Mouse (Mus musculus) neutrophil, adult 5-6 weeks (primary cell): ENCODE measurements around the gene Cyp2u1. TPM values are rescaled to one million over a fixed set of nuclear protein-coding genes. Genes with fewer than 3 reads are reported as not detected.

Experiments
- ATAC-seq: fragments of 151-379, 151-347 bp; 2 replicates; pipeline ENCODE4 v1.8.0; 2017; ENCODE audit warnings: mild to moderate bottlenecking, moderate TSS enrichment; ENCODE audit not compliant: insufficient number of reproducible peaks, poor library complexity, low FRiP score, severe bottlenecking; ENCODE audit errors: extremely low read depth
- total RNA-seq: library from RNA; stranded (forward); fragments of 200-1000 nt; gene quantifications from 2 replicates; pipeline ENCODE4 v1.2.3, GENCODE M21; 2017

Gene Cyp2u1
- total RNA-seq, 1 experiment from 2014 or later: not detected

DNA sequence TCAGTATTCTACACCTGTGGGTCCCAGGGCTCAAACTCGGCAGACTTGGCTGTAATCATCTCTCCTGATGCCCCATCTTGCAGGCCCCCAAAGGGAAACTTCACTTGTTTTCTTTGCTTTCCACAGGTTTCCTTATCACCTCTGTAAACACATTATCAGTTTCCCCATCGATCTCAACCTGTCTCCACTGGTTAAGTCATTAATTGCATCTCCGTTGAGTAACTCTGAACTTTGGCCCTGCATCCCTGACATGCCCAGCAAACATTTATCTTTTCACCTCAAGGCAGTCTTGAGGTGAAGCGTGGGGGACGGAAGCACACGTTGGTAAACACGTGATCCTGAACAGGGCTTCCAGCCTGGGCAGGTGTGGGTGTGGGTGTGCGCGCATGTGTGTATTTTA, 9.3 kb upstream of the Cyp2u1 start:
- no peak for ATAC-seq

DNA sequence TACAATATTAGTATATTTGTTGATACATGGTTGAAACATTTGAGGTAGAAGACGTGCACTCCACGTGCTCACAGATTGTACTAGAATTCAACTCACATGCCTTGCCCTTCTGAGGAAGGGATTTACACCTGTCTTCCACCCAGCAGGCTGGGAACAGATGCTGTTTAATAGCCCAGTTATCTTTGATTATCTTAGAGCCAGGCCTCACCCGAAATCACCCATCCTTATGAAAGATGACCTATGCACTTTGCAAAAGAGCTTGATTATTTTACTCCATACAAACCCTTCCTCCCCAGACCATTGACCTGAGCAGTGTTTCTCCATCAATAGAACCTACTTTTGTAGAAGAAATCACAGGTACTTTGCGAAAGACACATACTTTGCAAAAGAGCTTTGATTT, 7.5 kb upstream of the Cyp2u1 start:
- ATAC-seq: no peak

DNA sequence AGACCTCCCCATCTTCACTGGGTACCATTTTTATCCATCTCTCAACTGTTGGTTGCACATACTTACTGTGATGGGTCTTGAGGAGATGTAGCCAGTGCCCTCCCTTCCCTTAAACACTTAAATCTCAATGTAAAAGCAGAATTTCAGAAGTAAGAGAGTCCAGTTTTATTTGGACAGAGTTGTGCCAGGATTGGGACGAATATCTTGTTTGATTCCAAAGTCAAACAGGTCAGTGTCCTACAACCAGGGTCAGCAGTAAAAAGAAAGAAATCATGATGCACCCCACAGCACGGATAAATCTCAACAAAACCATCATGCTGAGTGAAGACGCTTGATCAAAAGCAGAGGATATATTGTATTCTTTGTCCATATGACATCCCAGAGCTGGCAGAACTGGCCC, 4.8 kb upstream of the Cyp2u1 start:
- ATAC-seq: no peak

DNA sequence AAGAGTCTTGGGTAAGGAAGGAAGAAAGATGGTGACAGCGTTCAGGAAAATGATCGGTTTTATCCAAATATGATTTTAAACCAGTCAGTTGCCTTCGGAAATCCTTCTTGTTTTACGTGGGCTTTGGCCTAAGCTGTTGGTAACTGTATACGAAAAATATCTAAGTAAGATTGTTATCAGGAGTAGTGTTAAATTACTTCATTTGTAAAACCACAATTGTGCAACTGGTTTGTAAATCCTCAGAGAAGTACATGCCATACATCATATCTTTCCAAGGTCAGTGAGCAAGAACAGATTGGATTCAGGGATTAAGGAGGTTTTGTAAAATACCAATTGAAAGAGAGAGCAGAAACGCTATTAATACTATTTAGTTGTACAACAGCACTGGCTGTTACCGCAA, 3.2 kb upstream of the Cyp2u1 start:
- no peak for ATAC-seq

DNA sequence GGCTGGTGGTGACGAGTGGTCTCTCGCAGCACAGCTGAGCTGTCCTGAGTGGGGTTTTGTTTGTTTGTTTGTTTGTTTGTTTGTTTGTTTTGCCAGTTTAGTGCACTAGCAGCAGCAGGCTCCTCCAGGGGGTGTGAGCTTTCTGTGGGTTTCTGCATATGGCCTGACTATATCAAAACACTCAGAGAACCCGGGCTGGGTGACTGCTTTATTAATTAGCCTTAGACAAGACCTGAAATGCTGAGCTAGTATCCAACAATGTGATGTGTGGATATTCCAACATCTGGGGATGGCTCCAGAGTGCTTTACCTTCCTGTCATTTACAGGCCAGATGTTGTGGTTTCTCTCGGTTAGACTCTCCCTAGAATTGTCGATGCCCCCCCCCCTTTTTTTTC, 290 bp upstream of the Cyp2u1 start:
- ATAC-seq: no peak

DNA sequence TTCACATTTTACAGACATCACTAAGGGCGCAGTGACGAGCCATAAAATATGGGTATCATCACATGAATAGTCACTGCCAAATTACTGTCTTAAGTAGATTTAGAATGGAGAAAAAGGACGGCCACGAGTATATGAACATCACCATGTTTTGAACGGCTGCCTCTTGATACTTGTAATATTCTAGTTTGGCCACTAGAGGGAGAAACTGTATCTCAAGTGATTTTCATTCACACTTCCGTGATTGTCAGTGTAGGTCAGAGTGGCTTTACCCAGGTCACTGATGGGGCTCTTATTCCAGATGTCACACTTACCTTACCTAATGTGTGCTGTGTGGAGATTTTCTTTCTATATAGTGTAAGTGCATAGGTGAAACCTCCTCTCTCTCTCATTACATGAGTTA, 3.1 kb downstream of the Cyp2u1 start:
- peak; percentile 65; the same call in 1 of the 2 replicates for ATAC-seq

DNA sequence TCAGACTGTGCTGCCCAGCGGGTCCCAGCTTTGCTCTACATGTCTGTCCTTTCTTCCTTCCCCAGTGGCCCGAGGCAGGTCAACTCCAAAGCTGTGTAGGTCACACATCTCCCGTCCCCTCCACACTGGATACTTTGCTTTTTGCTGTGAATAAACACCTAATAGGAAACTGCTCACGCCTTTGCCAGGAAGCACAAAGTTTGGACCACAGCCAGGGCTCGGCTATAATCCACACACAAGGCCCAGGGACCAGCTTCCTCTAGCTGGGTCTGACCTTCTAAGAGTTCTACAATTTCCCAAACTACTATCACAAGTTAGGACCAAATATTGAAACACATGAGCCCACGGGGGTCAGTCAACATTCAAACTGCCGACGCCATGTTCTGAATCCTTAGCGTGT, 3.9 kb downstream of the Cyp2u1 start:
- no peak for ATAC-seq

DNA sequence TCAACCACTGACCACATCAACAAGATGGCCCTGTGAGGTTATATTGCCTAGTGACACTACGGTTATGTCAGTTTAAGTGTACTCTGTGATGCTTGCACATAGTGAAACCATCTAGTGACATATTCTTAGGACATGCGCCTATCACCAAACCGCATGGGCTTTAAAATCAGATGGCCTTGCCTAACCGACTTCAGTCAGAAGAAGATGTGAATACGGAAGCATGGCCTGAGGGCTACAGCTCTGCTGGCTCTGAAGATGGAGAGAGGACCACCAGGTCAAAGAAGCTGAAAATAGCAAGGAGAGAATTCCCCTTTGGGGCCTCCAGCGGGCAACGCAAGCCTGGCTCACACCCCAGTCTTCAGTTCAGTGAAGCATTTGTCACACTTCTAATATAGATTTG, 6.1 kb downstream of the Cyp2u1 start:
- no peak for ATAC-seq

DNA sequence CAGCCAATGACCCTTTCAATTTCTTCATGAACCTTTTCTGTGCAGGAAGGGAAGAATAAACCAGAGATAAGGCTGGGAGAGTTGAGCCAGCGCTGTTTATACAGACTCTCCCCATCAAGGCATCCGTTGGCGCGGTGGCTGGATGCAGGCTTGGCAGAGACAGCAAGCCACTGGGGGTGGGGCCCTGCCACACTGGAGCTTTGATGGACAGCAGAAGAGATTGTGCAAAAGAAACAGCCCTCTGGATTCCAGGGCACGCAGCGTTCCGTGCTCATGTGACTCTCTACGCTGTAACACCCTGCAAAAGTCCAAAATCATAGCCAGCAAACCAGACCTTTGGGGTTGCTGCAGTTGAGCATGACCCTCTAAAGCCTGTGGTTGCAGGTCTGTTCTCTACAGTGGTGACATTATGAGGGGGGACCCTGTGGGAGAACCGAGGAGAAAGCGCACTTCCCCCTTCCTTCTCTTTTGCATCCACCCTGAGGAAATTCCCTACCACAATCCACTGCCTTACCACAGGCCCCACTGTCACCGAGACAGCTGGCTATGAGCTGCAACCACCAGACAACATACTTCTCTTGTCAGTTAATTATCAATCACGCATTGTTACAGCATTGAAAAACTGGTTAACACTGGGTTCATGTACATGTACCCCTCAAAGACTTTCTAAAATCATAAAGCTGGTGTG, 7.4 kb downstream of the Cyp2u1 start:
- ATAC-seq: no peak

DNA sequence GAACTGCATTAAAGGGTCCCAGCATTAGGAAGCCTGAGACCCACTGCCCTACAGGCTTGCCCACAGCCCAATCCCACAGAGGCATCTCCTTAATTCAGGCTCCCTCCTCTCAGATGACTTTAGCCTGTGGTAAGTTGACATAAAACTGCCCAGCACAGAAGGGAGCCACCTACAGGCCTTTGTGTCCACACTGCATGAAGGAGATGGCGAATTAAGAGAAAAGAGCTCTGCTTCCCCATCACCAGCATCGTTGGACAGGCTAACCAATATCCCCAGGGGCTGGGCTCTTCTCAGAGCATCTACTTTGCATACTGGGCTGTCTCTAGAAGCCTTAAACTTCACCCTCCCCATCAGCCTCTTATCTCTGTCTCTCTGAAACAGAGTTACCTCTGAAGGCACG, 8.5 kb downstream of the Cyp2u1 start:
- ATAC-seq: no peak

DNA sequence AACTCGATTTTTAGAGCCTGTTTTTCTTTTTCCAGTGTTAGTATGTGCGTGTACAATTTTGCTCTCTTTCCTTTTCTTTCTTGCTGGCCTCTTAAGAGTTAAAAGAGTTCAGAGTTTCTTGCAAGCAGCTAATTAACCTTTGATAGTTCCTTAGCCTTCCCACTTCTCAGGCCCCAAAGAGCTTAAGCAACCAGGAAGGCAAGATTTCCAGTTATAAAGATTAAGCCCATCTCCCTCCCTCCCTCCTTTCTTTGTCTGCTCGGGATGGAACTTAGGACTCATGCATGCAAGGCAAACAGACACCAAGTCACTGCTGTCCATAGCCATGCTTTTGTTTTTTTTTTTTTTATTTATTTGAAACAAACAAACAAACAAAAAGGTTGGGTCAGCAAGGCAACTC, 10.1 kb downstream of the Cyp2u1 start:
- ATAC-seq: no peak

DNA sequence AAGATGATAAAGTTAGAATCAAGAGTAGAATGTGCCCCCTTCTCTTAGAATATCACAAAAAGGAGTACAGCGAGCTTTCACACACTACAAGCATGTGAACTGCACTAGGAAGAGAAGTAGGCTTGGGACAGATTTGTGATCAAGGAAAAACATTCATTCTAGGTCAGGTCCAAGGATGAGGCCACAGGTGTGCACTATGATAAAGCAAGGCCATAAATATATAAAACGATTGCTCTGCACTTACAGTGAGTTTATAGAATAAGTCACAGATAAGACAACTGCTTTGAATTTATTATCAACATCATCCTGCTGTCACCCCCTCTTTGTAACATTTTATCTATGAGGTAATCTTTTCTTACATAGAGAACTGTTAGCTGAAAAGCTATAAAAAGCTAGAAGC, 10.7 kb downstream of the Cyp2u1 start:
- no peak for ATAC-seq

DNA sequence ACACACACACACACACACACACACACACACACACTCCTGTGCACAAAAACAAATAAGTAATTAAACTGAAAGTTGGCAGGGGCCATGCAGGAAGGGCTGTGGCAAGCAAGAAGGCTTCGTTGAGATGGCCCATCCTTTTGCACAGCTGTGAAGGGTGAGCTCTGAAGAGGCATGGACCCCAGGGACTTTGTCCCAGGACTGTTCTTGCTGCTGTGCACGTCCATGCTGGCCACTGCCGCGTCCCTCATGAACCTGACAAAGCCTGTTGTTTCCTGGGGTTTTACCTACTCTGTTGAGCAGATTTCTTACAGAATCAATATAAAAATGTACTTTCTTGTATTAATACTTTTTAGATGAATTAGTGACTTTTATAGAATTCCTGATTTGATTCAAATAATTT, 11.1 kb downstream of the Cyp2u1 start:
- ATAC-seq: no peak

DNA sequence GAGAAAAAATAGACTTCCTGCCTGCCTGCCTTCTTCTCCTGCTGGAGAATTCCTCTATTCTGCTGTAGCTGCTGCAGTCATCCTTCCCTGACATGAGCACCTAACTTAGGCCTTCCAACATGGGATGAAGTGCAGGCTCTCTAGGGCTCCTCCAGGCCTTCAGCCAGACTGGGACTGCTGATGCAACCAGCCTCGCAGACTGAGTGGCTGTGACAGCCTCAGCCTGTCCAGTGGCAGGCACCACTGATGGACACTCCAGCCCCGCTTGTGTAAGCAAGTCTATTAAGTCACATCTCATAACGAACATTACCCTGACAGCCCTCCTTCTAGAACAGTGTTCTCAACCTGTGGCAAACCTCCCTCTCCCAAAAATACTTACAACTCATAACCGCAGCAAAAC, 28.9 kb downstream of the Cyp2u1 start:
- ATAC-seq: no peak

DNA sequence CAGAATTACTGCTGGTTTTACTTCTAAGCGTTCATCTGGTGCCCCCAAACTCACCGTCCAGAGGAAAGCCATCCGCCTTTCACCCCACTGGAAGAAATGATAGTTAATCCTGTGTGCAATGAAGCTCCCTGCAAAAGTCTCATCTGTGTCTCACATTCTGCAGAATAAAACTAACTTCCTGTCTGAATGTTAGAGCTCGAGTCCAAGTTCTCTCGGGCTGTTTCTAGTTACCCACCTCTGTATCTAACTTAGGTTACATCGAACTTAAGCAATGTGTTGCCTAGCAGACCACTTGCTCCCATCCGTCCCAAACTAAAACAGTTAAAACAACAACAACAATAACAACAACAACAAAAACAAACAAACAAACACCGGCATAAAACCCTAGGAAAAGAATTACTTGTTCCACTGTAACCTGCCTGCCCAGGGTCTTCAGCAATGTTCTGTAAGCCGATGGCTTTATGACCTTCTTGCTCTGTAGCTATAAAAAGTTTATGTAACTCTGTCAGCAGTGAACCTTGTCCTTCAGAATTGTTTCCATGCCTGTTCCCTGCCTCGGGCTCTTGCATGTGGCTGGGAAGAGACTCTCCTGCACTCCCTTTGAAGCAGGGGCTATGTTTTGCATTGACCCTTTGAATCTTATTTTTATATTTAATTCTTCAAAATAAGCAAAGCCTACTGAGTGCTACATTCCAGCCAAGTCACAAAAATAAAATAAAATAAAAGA, 30.5 kb downstream of the Cyp2u1 start:
- no peak for ATAC-seq

DNA sequence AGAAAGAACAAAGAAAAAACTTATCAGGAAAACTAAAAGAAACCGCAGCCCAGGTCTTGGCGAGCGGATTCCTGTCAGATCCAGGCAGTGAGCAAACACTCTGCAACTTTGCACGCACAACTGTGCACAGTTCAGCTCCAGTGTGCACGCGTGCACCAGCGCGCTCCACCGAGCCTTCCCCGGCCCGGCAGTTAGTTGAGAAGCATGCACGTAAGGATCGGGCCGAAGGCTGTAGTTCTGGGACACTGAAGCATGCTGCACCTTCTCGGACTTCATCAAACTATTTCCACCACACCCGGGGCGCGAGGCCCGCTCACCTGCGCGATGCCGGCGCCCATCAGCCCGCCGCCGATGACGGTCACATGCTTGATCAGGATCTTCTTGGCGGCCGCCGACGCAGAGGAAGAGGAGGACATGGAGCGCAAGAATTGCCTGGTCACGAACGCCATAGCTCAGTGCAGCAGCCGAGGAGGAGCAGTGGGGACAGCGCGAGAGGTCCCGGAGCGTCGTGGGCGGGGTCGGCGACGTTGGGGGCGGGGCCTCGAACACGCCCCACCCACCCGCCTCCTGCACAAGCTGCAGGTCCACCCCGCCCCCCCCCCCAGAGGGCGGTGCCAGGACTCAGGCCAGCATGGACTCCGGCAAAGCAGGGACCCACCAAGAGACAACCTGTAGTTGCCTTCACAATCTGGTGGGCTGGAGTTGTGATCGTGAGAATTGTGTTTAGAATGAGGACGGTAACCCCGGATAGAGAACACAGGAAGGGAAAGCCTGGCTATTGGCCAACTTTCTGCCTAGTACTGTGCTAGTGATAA, 31.3 kb downstream of the Cyp2u1 start, which contains the start of gene Hadh:
TSS of gene Hadh (minus strand) at position 543 of the 815 bp plus-strand sequence.
- ATAC-seq: peak; percentile 76

DNA sequence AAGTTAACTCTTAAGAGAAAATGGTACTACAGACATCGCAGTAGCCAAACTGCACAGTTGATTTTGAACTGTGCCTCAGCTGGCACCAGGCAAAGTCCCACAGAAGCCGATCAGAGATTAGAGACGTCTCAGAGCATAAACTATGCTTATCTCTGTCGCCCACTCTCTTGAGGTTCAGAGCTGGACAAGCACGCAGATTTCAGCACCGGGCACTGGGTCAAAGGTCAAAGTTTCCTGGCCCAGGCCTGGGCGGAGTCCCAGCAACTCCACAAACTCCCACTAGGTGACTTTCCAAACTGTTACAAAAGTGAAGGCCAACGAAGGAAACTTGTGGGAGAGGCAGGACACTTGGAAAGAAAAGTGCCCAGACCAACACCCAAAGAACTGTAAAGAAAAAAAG, 31.9 kb downstream of the Cyp2u1 start:
- ATAC-seq: no peak

DNA sequence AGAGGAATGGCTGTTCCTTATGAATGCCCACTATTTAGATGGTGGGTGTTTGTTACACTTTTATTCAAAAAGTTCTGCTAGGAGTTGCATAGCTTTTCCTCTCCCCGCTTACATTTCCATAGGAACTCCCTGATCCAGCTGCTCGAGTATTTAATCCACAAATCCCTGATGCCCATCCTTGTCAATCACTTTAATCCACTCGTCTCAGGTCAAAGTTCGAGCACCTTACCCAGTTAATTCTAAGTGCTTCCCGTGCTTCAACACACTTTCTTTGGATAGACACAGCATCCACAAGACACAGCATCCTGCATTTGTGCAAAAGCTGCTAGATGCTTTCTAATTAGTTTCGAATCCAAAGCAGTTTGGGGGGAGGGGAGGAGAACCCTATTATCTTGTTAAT, 32.6 kb downstream of the Cyp2u1 start:
- ATAC-seq: no peak

DNA sequence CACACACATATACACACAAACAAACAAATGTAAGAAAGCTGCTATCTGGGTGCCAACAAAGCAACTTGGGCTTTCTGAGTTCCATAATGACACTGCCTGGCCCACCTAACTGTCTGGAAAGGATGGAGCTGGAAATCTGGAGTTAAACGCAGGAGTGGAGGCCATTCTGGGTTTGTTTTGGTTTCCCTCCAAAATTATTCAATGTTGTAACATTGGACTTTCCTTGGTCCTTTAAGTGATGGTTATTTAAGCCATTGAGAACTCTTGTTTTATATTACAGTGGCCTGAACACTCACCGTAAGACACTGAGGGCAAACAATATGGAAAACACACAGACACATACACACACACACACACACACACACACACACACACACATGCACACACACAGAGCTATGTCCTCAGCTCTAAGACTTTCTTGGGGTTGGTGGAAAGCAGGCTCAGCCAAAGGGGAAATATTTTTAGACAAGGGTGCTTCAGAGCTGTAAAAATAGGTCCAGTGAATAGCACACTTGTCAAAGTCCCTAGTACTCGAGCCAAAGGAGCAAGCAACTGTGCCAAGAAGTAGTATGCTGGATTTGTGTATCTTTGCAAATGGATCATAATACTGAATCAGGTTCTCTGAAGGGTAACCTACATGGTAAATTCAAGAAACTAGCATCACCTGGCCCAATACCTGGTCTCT, 36.5 kb downstream of the Cyp2u1 start:
- no peak for ATAC-seq
